Mouse (Mus musculus) midbrain, embryonic 16.5 days (tissue): ENCODE data around the gene Poc5. TPM values are rescaled to one million over a fixed set of nuclear protein-coding genes. Genes with fewer than 3 reads are reported as not detected.

Experiments
- ATAC-seq: fragments of 200-750 bp; cut with Nextera tagmentation; 2 replicates; pipeline ENCODE4 v1.8.0; 2017; ENCODE audit warnings: moderate TSS enrichment
- H3K27ac ChIP-seq: fragments of 300-500 bp; sonication (generic); 2 replicates; pipeline ENCODE4 v1.5.1; 2014; ENCODE audit warnings: mild to moderate bottlenecking, low read length, mixed read lengths
- H3K27me3 ChIP-seq: fragments of 300-500 bp; sonication (generic); 2 replicates; pipeline ENCODE4 v1.6.1; 2014; ENCODE audit warnings: low read depth, low read length, mixed read lengths; ENCODE audit not compliant: control insufficient read depth, insufficient read depth
- H3K36me3 ChIP-seq: fragments of 300-500 bp; sonication (generic); 2 replicates; pipeline ENCODE4 v1.6.1; 2014; ENCODE audit warnings: mild to moderate bottlenecking, low read length, moderate library complexity, mixed read lengths; ENCODE audit not compliant: control insufficient read depth, insufficient read depth
- H3K4me1 ChIP-seq: fragments of 300-500 bp; sonication (generic); 2 replicates; pipeline ENCODE4 v1.6.1; 2014; ENCODE audit warnings: mild to moderate bottlenecking, low read length, mixed read lengths; ENCODE audit not compliant: control insufficient read depth, insufficient read depth
- H3K4me2 ChIP-seq: fragments of 300-500 bp; sonication (generic); 2 replicates; pipeline ENCODE4 v1.6.1; 2014; ENCODE audit warnings: mild to moderate bottlenecking, low read length, mixed read lengths
- H3K4me3 ChIP-seq: fragments of 300-500 bp; sonication (generic); 2 replicates; pipeline ENCODE4 v1.5.1; 2014; ENCODE audit warnings: low read depth, mild to moderate bottlenecking, low read length, moderate library complexity, mixed read lengths
- H3K9ac ChIP-seq: fragments of 300-500 bp; sonication (generic); 2 replicates; pipeline ENCODE4 v1.6.1; 2014; ENCODE audit warnings: low read depth, low read length, mixed read lengths
- H3K9me3 ChIP-seq: fragments of 300-500 bp; sonication (generic); replicated peaks from 2 replicates; pipeline ENCODE4 v1.6.1; 2014; ENCODE audit warnings: mild to moderate bottlenecking, low read length, mixed read lengths; ENCODE audit not compliant: control insufficient read depth, poor library complexity, severe bottlenecking
- WGBS: fragments of 180-500 bp; shearing (Covaris S2); extraction: QIAGEN DNeasy Blood & Tissue Kit; methylation state at CpG from one replicate; pipeline ENCODE4 v1.1.7; 2014; 5-methylcytosine and 5-hydroxymethylcytosine counted together
- polyA plus RNA-seq: library from polyadenylated mRNA; unstranded; fragments of >200 nt; fragmentation: Nextera tagmentation; extraction: Ambion mirVana; gene quantifications from 2 replicates; pipeline ENCODE4 v1.2.1, GENCODE M21; 2015

The Poc5 gene
- polyA plus RNA-seq, 1 experiment from 2014 or later: 19.2 TPM

GRCm38 (mm10) chr13:96389301-96389700 is 1.2 kb downstream of the Poc5 start:
- H3K9me3 ChIP-seq: no peaks in the 10 kb centered on the region
- ATAC-seq: no peak
- H3K36me3 ChIP-seq: peaks cover 20% of the 10 kb centered on the region
- H3K27me3 ChIP-seq: no peaks in the 10 kb centered on the region
- H3K4me3 ChIP-seq: 0 out of 2 replicates have a peak overlapping the region, but pooled peaks have one; percentile 2
- H3K4me1 ChIP-seq: peaks cover 10% of the 10 kb centered on the region
- no peak overlapping the region for H3K27ac ChIP-seq
- peak overlapping the region; percentile 31; the same call in 1 of the 2 replicates for H3K9ac ChIP-seq
- whole genome bisulfite sequencing: 27% methylated on average over 2 of the region's 2 CpGs
- H3K4me2 ChIP-seq: peak overlapping the region; percentile 61

GRCm38 (mm10) chr13:96401251-96401650 is 13.2 kb downstream of the Poc5 start:
- peaks cover 44% of the 10 kb centered on the region for H3K36me3 ChIP-seq
- no peak overlapping the region for H3K4me3 ChIP-seq
- no peak overlapping the region for H3K4me2 ChIP-seq
- no peaks in the 10 kb centered on the region for H3K9me3 ChIP-seq
- ATAC-seq: no peak
- H3K27ac ChIP-seq: no peak overlapping the region
- no peaks in the 10 kb centered on the region for H3K27me3 ChIP-seq
- 96% methylated on average over 5 of the region's 5 CpGs for WGBS
- H3K9ac ChIP-seq: no peak overlapping the region
- H3K4me1 ChIP-seq: no peaks in the 10 kb centered on the region

- Histone ChIP-seq H3K27ac (no peak overlapping the region), H3K4me3 (no peak overlapping the region), H3K4me1 (no peaks in the 10 kb centered on the region), H3K36me3 (peaks cover 28% of the 10 kb centered on the region), H3K9me3 (no peaks in the 10 kb centered on the region), H3K27me3 (no peaks in the 10 kb centered on the region), H3K9ac (no peak overlapping the region), H3K4me2 (no peak overlapping the region)
- ATAC-seq: no peak
- WGBS: 96% methylated on average over 2 of the region's 2 CpGs
Measured at GRCm38 (mm10) chr13:96405518-96405917, 17.4 kb downstream of the Poc5 start.

- Histone ChIP-seq H3K27me3 (no peaks in the 10 kb centered on the region), H3K4me2 (no peak overlapping the region), H3K9me3 (no peaks in the 10 kb centered on the region), H3K4me3 (no peak overlapping the region), H3K27ac (no peak overlapping the region), H3K4me1 (no peaks in the 10 kb centered on the region), H3K9ac (no peak overlapping the region), H3K36me3 (peaks cover 29% of the 10 kb centered on the region)
- WGBS: 65% methylated on average over 4 of the region's 4 CpGs
- ATAC-seq: peak; percentile 45; the same call in 1 of the 2 replicates
Measured at GRCm38 (mm10) chr13:96407040-96407439, 18.9 kb downstream of the Poc5 start.

GRCm38 (mm10) chr13:96408786-96409185 is 20.7 kb downstream of the Poc5 start:
- no peak for ATAC-seq
- Histone ChIP-seq H3K36me3 (peaks cover 23% of the 10 kb centered on the region), H3K27me3 (no peaks in the 10 kb centered on the region), H3K4me2 (no peak overlapping the region), H3K9ac (no peak overlapping the region), H3K4me1 (no peaks in the 10 kb centered on the region), H3K9me3 (no peaks in the 10 kb centered on the region), H3K4me3 (no peak overlapping the region), H3K27ac (no peak overlapping the region)
- WGBS: 76% methylated on average over 1 of the region's 1 CpGs

- 91% methylated on average over 6 of the region's 6 CpGs for WGBS
- Histone ChIP-seq H3K27me3 (no peaks in the 10 kb centered on the region), H3K9me3 (no peaks in the 10 kb centered on the region), H3K9ac (no peak overlapping the region), H3K4me3 (no peak overlapping the region), H3K4me1 (no peaks in the 10 kb centered on the region), H3K4me2 (no peak overlapping the region), H3K36me3 (peaks cover 29% of the 10 kb centered on the region), H3K27ac (no peak overlapping the region)
- no peak for ATAC-seq
Measured at GRCm38 (mm10) chr13:96414384-96414783, 26.3 kb downstream of the Poc5 start.

GRCm38 (mm10) chr13:96416380-96416779 is 28.3 kb downstream of the Poc5 start:
- Histone ChIP-seq H3K9me3 (no peaks in the 10 kb centered on the region), H3K36me3 (peaks cover 21% of the 10 kb centered on the region), H3K27ac (no peak overlapping the region)

GRCm38 (mm10) chr13:96417261-96417813 is 29.2 kb downstream of the Poc5 start:
- Histone ChIP-seq H3K27me3 (no peaks in the 10 kb centered on the region), H3K4me3 (no peak overlapping the region), H3K4me1 (no peaks in the 10 kb centered on the region), H3K4me2 (no peak overlapping the region), H3K27ac (no peak overlapping the region), H3K9ac (no peak overlapping the region), H3K9me3 (no peaks in the 10 kb centered on the region), H3K36me3 (peaks cover 21% of the 10 kb centered on the region)
- no peak for ATAC-seq
- 84% methylated on average over 5 of the region's 5 CpGs for WGBS

More at GRCm38 (mm10) chr13:96416380-96416779, 28.3 kb downstream of the Poc5 start:
- WGBS: 96% methylated on average over 8 of the region's 8 CpGs
- no peak for ATAC-seq
- Histone ChIP-seq H3K9ac (no peak overlapping the region), H3K4me3 (no peak overlapping the region), H3K4me1 (no peaks in the 10 kb centered on the region), H3K27me3 (no peaks in the 10 kb centered on the region), H3K4me2 (no peak overlapping the region)

- ATAC-seq: no peak
- H3K9ac ChIP-seq: no peak overlapping the region
- H3K9me3 ChIP-seq: no peaks in the 10 kb centered on the region
- no peaks in the 10 kb centered on the region for H3K27me3 ChIP-seq
- 94% methylated on average over 4 of the region's 4 CpGs for WGBS
- no peak overlapping the region for H3K4me3 ChIP-seq
- H3K27ac ChIP-seq: no peak overlapping the region
- H3K4me2 ChIP-seq: no peak overlapping the region
- no peaks in the 10 kb centered on the region for H3K4me1 ChIP-seq
- H3K36me3 ChIP-seq: peaks cover 19% of the 10 kb centered on the region
Measured at GRCm38 (mm10) chr13:96418487-96418886, 30.4 kb downstream of the Poc5 start.
